Mouse (Mus musculus): Measurements from ENCODE around the gene Tenm1. TPM values are rescaled to one million over a fixed set of nuclear protein-coding genes. Genes with fewer than 3 reads are reported as not detected.

The Tenm1 gene
- 2.7 and 2.8 TPM in 2 replicates for polyA plus RNA-seq (2015; fragmentation: Nextera tagmentation; extraction: Ambion mirVana)

GRCm38 (mm10) chrX:43428855-43429263, at the start of gene Tenm1:
TSS of gene Tenm1 (minus strand) at chrX:43429126.
- H3K4me1 ChIP-seq, result no peaks in the 10 kb centered on the region
- no peaks in the 10 kb centered on the region for H3K9me3 ChIP-seq
- peak within 1 kb of the TSS; percentile 58 for H3K4me2 ChIP-seq
- no peaks in the 10 kb centered on the region for H3K36me3 ChIP-seq
- WGBS, result 20% methylated on average over 22 of the region's 22 CpGs
- ATAC-seq (ENCODE audit: insufficient read depth, low FRiP score, low read depth), result peak; percentile 35; the same call in 1 of the 2 replicates
- H3K27me3 ChIP-seq (replicated peaks), result no peaks in the 10 kb centered on the region
- peak within 1 kb of the TSS; percentile 38 for H3K4me3 ChIP-seq (replicated peaks)
- H3K27ac ChIP-seq, result no peak within 1 kb of the TSS
- no peak within 1 kb of the TSS for H3K9ac ChIP-seq

- Histone ChIP-seq H3K4me3 (replicated peaks) (no peak overlapping the region), H3K9me3 (no peaks in the 10 kb centered on the region), H3K27ac (no peak overlapping the region), H3K27me3 (replicated peaks) (no peaks in the 10 kb centered on the region), H3K4me2 (no peak overlapping the region), H3K36me3 (no peaks in the 10 kb centered on the region), H3K4me1 (no peaks in the 10 kb centered on the region), H3K9ac (no peak overlapping the region)
- no peak for ATAC-seq (ENCODE audit: insufficient read depth, low FRiP score, low read depth)
Observed at GRCm38 (mm10) chrX:43467311-43467710, 38.4 kb upstream of the Tenm1 start.

- peak overlapping the region; percentile 38 for H3K4me3 ChIP-seq (replicated peaks)
- 14% methylated on average over 11 of the region's 11 CpGs for WGBS
- ATAC-seq (ENCODE audit: insufficient read depth, low FRiP score, low read depth), result peak; percentile 47; the same call in 1 of the 2 replicates
- H3K27ac ChIP-seq, result no peak overlapping the region
- H3K4me2 ChIP-seq, result peak overlapping the region; percentile 58
- H3K9ac ChIP-seq, result no peak overlapping the region
- H3K9me3 ChIP-seq, result no peaks in the 10 kb centered on the region
- no peaks in the 10 kb centered on the region for H3K4me1 ChIP-seq
- H3K27me3 ChIP-seq (replicated peaks), result no peaks in the 10 kb centered on the region
- H3K36me3 ChIP-seq, result no peaks in the 10 kb centered on the region
Observed at GRCm38 (mm10) chrX:43430581-43430980, 1.7 kb upstream of the Tenm1 start.

GRCm38 (mm10) chrX:43429982-43430531, 1.1 kb upstream of the Tenm1 start:
- H3K27me3 ChIP-seq (replicated peaks), result no peaks in the 10 kb centered on the region
- no peaks in the 10 kb centered on the region for H3K9me3 ChIP-seq
- peak overlapping the region; percentile 38 for H3K4me3 ChIP-seq (replicated peaks)
- ATAC-seq (ENCODE audit: insufficient read depth, low FRiP score, low read depth), result no peak
- H3K4me1 ChIP-seq, result no peaks in the 10 kb centered on the region
- no peak overlapping the region for H3K9ac ChIP-seq
- H3K4me2 ChIP-seq, result peak overlapping the region; percentile 58
- H3K36me3 ChIP-seq, result no peaks in the 10 kb centered on the region
- WGBS, result 24% methylated on average over 25 of the region's 25 CpGs
- H3K27ac ChIP-seq, result no peak overlapping the region

- H3K4me1 ChIP-seq, result no peaks in the 10 kb centered on the region
- no peak for ATAC-seq (ENCODE audit: insufficient read depth, low FRiP score, low read depth)
- no peaks in the 10 kb centered on the region for H3K36me3 ChIP-seq
- H3K9me3 ChIP-seq, result no peaks in the 10 kb centered on the region
- 9% methylated on average over 12 of the region's 12 CpGs for WGBS
- H3K4me2 ChIP-seq, result peak overlapping the region; percentile 58
- H3K9ac ChIP-seq, result no peak overlapping the region
- H3K27ac ChIP-seq, result no peak overlapping the region
- H3K4me3 ChIP-seq (replicated peaks), result peak overlapping the region; percentile 38
- H3K27me3 ChIP-seq (replicated peaks), result no peaks in the 10 kb centered on the region
Observed at GRCm38 (mm10) chrX:43429337-43429736, 411 bp upstream of the Tenm1 start.

- Histone ChIP-seq H3K4me2 (peak overlapping the region; percentile 58), H3K27me3 (replicated peaks) (no peaks in the 10 kb centered on the region), H3K9ac (no peak overlapping the region), H3K27ac (no peak overlapping the region), H3K4me3 (replicated peaks) (peak overlapping the region; percentile 38), H3K4me1 (no peaks in the 10 kb centered on the region), H3K9me3 (no peaks in the 10 kb centered on the region), H3K36me3 (no peaks in the 10 kb centered on the region)
- ATAC-seq (ENCODE audit: insufficient read depth, low FRiP score, low read depth), result no peak
- 11% methylated on average over 12 of the region's 12 CpGs for WGBS
Observed at GRCm38 (mm10) chrX:43427961-43428365, 963 bp downstream of the Tenm1 start.

GRCm38 (mm10) chrX:43427111-43427510, 1.8 kb downstream of the Tenm1 start:
- Histone ChIP-seq H3K36me3 (no peaks in the 10 kb centered on the region), H3K9me3 (no peaks in the 10 kb centered on the region), H3K4me3 (replicated peaks) (0 out of 2 replicates have a peak overlapping the region, but pooled peaks have one; percentile 6), H3K27ac (no peak overlapping the region), H3K9ac (no peak overlapping the region), H3K27me3 (replicated peaks) (no peaks in the 10 kb centered on the region), H3K4me2 (peak overlapping the region; percentile 58), H3K4me1 (no peaks in the 10 kb centered on the region)
- ATAC-seq (ENCODE audit: insufficient read depth, low FRiP score, low read depth), result no peak
- 26% methylated on average over 10 of the region's 10 CpGs for WGBS

- 68% methylated on average over 3 of the region's 3 CpGs for WGBS
- H3K27me3 ChIP-seq (replicated peaks), result no peaks in the 10 kb centered on the region
- no peak for ATAC-seq (ENCODE audit: insufficient read depth, low FRiP score, low read depth)
Observed at GRCm38 (mm10) chrX:43397957-43398356, 31.0 kb downstream of the Tenm1 start.

GRCm38 (mm10) chrX:43388106-43388505, 40.8 kb downstream of the Tenm1 start:
- 77% methylated on average over 5 of the region's 5 CpGs for WGBS
- Histone ChIP-seq H3K9me3 (no peaks in the 10 kb centered on the region), H3K4me1 (no peaks in the 10 kb centered on the region), H3K27me3 (replicated peaks) (no peaks in the 10 kb centered on the region), H3K4me2 (no peak overlapping the region), H3K9ac (no peak overlapping the region), H3K27ac (no peak overlapping the region), H3K36me3 (no peaks in the 10 kb centered on the region), H3K4me3 (replicated peaks) (no peak overlapping the region)
- ATAC-seq (ENCODE audit: insufficient read depth, low FRiP score, low read depth), result no peak

More at GRCm38 (mm10) chrX:43397957-43398356, 31.0 kb downstream of the Tenm1 start:
- Histone ChIP-seq H3K9ac (no peak overlapping the region), H3K27ac (no peak overlapping the region), H3K4me1 (no peaks in the 10 kb centered on the region), H3K4me3 (replicated peaks) (no peak overlapping the region), H3K4me2 (no peak overlapping the region), H3K9me3 (no peaks in the 10 kb centered on the region), H3K36me3 (no peaks in the 10 kb centered on the region)

GRCm38 (mm10) chrX:43372526-43372925, 56.4 kb downstream of the Tenm1 start:
- Histone ChIP-seq H3K4me1 (no peaks in the 10 kb centered on the region), H3K9ac (no peak overlapping the region), H3K36me3 (no peaks in the 10 kb centered on the region), H3K27ac (no peak overlapping the region), H3K9me3 (no peaks in the 10 kb centered on the region), H3K27me3 (replicated peaks) (no peaks in the 10 kb centered on the region), H3K4me3 (replicated peaks) (no peak overlapping the region), H3K4me2 (no peak overlapping the region)
- ATAC-seq (ENCODE audit: insufficient read depth, low FRiP score, low read depth), result no peak
- 54% methylated on average over 1 of the region's 1 CpGs for WGBS

- 96% methylated on average over 1 of the region's 1 CpGs for WGBS
- Histone ChIP-seq H3K4me1 (no peaks in the 10 kb centered on the region), H3K9me3 (no peaks in the 10 kb centered on the region), H3K9ac (no peak overlapping the region), H3K4me3 (replicated peaks) (no peak overlapping the region), H3K4me2 (no peak overlapping the region), H3K27me3 (replicated peaks) (no peaks in the 10 kb centered on the region), H3K27ac (no peak overlapping the region), H3K36me3 (no peaks in the 10 kb centered on the region)
- ATAC-seq (ENCODE audit: insufficient read depth, low FRiP score, low read depth), result no peak
Observed at GRCm38 (mm10) chrX:43319351-43319750, 109.6 kb downstream of the Tenm1 start.

- Histone ChIP-seq H3K36me3 (no peaks in the 10 kb centered on the region), H3K27me3 (replicated peaks) (no peaks in the 10 kb centered on the region), H3K27ac (no peak overlapping the region), H3K4me2 (no peak overlapping the region), H3K9ac (no peak overlapping the region), H3K4me3 (replicated peaks) (no peak overlapping the region), H3K9me3 (no peaks in the 10 kb centered on the region), H3K4me1 (no peaks in the 10 kb centered on the region)
- 79% methylated on average over 3 of the region's 3 CpGs for WGBS
- no peak for ATAC-seq (ENCODE audit: insufficient read depth, low FRiP score, low read depth)
Observed at GRCm38 (mm10) chrX:43317801-43318520, 111.0 kb downstream of the Tenm1 start.

Data from stomach, embryonic 15.5 days (tissue).